ENCODE assay signal across 14 mouse cellular contexts in the genomic region with DNA sequence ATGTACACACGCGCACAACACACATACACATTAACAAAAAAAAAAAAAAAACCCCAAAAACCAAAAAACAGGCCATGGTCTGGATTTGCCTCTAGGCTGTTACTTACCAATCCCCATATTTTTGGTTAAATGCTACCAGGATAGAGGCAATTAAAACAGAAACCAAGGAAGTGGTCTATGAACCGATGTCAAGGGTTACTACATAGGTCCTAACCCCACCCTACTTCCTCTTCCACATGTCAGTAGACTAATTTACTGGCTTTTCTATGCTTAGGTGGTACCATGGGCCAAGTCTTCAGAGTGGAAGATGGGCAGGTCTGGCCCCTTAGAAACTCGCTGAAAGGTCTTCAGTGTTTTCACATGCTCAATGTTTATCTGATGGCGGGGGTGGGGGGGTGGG.
"Had no signal": no experiment of that assay in that cellular context is flagged by ENCODE, and none has a peak within 500 bp of the region (broad histone marks: within the 10 kb centered on the region; RNA-seq: fewer than 3 reads in every experiment).

No protein-coding gene starts in this region.

- H3K36me3 ChIP-seq: liver, embryonic 15.5 days; midbrain, embryonic 12.5 days; stomach, embryonic 15.5 days had no signal

- H3K9ac ChIP-seq: liver, embryonic 15.5 days; midbrain, embryonic 12.5 days; stomach, embryonic 15.5 days had no signal

- H3K27ac ChIP-seq: kidney, postnatal 0 days; liver, embryonic 15.5 days; midbrain, embryonic 12.5 days; stomach, embryonic 15.5 days had no signal

- DNase-seq: kidney, postnatal 36 days; left cerebral cortex, postnatal 4 days; lung, adult 2 months; lung, postnatal 36 days; right cerebral cortex, postnatal 14 days; thymus, adult 2 months; thymus, postnatal 36 days had no signal

- H3K27me3 ChIP-seq: midbrain, embryonic 12.5 days; stomach, embryonic 15.5 days had no signal

- ATAC-seq: lung, postnatal 0 days; midbrain, embryonic 16.5 days had no signal

- H3K9me3 ChIP-seq: liver, embryonic 15.5 days; megakaryocyte, embryonic 14.5 days; midbrain, embryonic 12.5 days; stomach, embryonic 15.5 days had no signal

- H3K4me3 ChIP-seq: liver, embryonic 15.5 days; megakaryocyte, embryonic 14.5 days; midbrain, embryonic 12.5 days; stomach, embryonic 15.5 days had no signal

- H3K4me1 ChIP-seq: liver, embryonic 15.5 days; midbrain, embryonic 12.5 days; stomach, embryonic 15.5 days had no signal
